Mouse (Mus musculus) bone marrow macrophage, adult 2 months (primary cell): Measurements from ENCODE around the gene Prdx5.

Experiments
- CTCF ChIP-seq: IDR thresholded peaks from 2 replicates; pipeline ENCODE4 v1.5.1; 2012; ENCODE audit warnings: low read depth, mild to moderate bottlenecking, low read length, moderate library complexity
- POLR2A ChIP-seq: IDR thresholded peaks from 2 replicates; pipeline ENCODE4 v1.6.1; 2012; ENCODE audit warnings: mild to moderate bottlenecking, low read depth, low read length, borderline replicate concordance

- TF ChIP-seq POLR2A (no peak), CTCF (no peak)
Observed at GRCm38 (mm10) chr19:6899641-6900040, 10.3 kb downstream of the Prdx5 start.
